Mouse (Mus musculus) kidney, postnatal 0 days (tissue): ENCODE results near the gene Morf4l1. TPM values are rescaled to one million over a fixed set of nuclear protein-coding genes. Genes with fewer than 3 reads are reported as not detected.
"Not testable (repeated sequence)": the region's sequence is repeated elsewhere in the genome, so short reads cannot be mapped to it uniquely, and the experiment has no call there.

Experiments
- ATAC-seq: fragments of 200-750 bp; cut with Nextera tagmentation; replicated peaks from 2 replicates; pipeline ENCODE4 v1.8.0; 2017; ENCODE audit warnings: low read depth, moderate number of reproducible peaks, moderate TSS enrichment, moderate library complexity; ENCODE audit not compliant: low FRiP score
- DNase-seq: peaks from one replicate; pipeline ENCODE4 v3.0.0-alpha.2; 2016; ENCODE audit warnings: low spot score
- H3K27ac ChIP-seq: fragments of 300-500 bp; sonication (generic); 2 replicates; pipeline ENCODE4 v1.5.1; 2014; ENCODE audit warnings: mild to moderate bottlenecking
- H3K27me3 ChIP-seq: fragments of 300-500 bp; sonication (generic); 2 replicates; pipeline ENCODE4 v1.6.1; 2014; ENCODE audit warnings: low read length, mixed read lengths; ENCODE audit not compliant: insufficient read depth
- H3K36me3 ChIP-seq: fragments of 300-500 bp; sonication (generic); 2 replicates; pipeline ENCODE4 v1.6.1; 2014; ENCODE audit warnings: low read length, mixed read lengths; ENCODE audit not compliant: insufficient read depth
- H3K4me1 ChIP-seq: fragments of 300-500 bp; sonication (generic); replicated peaks from 2 replicates; pipeline ENCODE4 v1.6.1; 2014; ENCODE audit warnings: antibody characterized with exemption, low read length, mixed read lengths; ENCODE audit not compliant: insufficient read depth
- H3K4me2 ChIP-seq: fragments of 300-500 bp; sonication (generic); 2 replicates; pipeline ENCODE4 v1.6.1; 2014; ENCODE audit warnings: mild to moderate bottlenecking, low read length, moderate library complexity, mixed read lengths
- H3K4me3 ChIP-seq: fragments of 300-500 bp; sonication (generic); replicated peaks from 2 replicates; pipeline ENCODE4 v1.5.1; 2014; ENCODE audit warnings: low read depth, low read length
- H3K9ac ChIP-seq: fragments of 300-500 bp; sonication (generic); 2 replicates; pipeline ENCODE4 v1.6.1; 2014; ENCODE audit warnings: low read depth, low read length
- H3K9me3 ChIP-seq: fragments of 300-500 bp; sonication (generic); replicated peaks from 2 replicates; pipeline ENCODE4 v1.6.1; 2016; ENCODE audit warnings: low read length, inconsistent platforms, mixed read lengths
- CTCF ChIP-seq: IDR thresholded peaks from 2 replicates; pipeline ENCODE4 v1.5.1; 2016; ENCODE audit warnings: antibody characterized with exemption, low read depth, mild to moderate bottlenecking, moderate library complexity
- WGBS: fragments of 180-500 bp; shearing (Covaris S2); extraction: QIAGEN DNeasy Blood & Tissue Kit; methylation state at CpG from one replicate; pipeline ENCODE4 v1.1.7; 2014; 5-methylcytosine and 5-hydroxymethylcytosine counted together
- polyA plus RNA-seq: library from polyadenylated mRNA; unstranded; fragments of >200 nt; fragmentation: Nextera tagmentation; extraction: Ambion mirVana; gene quantifications from 2 replicates; pipeline ENCODE4 v1.2.1, GENCODE M21; 2015

Gene Morf4l1
- polyA plus RNA-seq, 1 experiment from 2014 or later, result 412 TPM

DNA sequence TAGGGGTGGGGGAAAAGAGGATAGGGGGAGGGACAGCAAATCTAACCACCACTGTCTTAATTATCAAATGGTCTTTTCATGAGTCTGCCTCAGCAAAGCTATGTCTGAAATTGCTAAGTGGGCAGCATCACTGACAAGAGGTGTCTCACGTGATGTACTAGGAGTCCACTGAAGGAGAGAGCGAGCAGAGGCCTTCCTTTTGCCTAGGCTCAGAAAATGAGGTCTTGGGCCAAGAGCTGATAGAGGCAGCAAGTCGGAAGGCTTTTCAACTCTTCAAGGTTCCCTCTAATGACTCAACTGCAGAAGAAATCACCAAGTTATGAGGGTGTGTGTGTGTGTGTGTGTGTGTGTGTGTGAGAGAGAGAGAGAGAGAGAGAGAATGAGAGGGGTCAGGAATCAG, 30.4 kb downstream of the Morf4l1 start:
- H3K36me3 ChIP-seq, result no peaks in the 10 kb centered on the region; the same call in 1 of the 2 replicates
- H3K27me3 ChIP-seq, result no peaks in the 10 kb centered on the region
- H3K9ac ChIP-seq, result no peak overlapping the region
- no peak overlapping the region for H3K4me2 ChIP-seq
- no peak for TF ChIP-seq CTCF
- H3K4me3 ChIP-seq, result no peak overlapping the region
- H3K4me1 ChIP-seq, result no peaks in the 10 kb centered on the region
- ATAC-seq, result no peak
- 91% methylated on average over 3 of the region's 3 CpGs for WGBS
- H3K27ac ChIP-seq, result no peak overlapping the region
- H3K9me3 ChIP-seq, result no peaks in the 10 kb centered on the region
- no peak for DNase-seq

DNA sequence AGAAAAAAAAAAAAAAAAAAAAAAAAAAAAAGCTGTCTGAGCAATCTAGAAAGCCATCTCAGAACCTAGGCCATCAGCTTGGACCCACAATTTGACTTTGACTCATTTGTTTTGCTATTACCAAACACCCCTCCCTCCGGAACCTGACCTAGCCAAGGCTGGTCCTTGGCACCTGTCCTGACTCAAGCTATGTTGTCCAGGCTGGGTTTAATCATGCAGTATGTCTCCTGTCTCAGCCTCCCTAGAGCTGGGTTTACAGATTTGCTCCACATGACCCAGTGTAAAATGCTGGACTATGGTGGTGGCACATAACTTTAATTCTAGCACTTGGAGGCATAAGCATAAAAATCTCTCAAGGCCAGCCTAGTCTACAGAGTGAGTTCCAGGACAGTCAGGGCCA, 31.6 kb downstream of the Morf4l1 start:
- Histone ChIP-seq H3K27ac (no peak overlapping the region), H3K4me1 (no peaks in the 10 kb centered on the region), H3K9ac (no peak overlapping the region), H3K27me3 (no peaks in the 10 kb centered on the region), H3K9me3 (no peaks in the 10 kb centered on the region), H3K36me3 (no peaks in the 10 kb centered on the region), H3K4me2 (no peak overlapping the region), H3K4me3 (no peak overlapping the region)
- ATAC-seq, result no peak; the same call in 1 of the 2 replicates
- DNase-seq, result no peak
- 89% methylated on average over 1 of the region's 1 CpGs for WGBS
- TF ChIP-seq CTCF, result no peak

DNA sequence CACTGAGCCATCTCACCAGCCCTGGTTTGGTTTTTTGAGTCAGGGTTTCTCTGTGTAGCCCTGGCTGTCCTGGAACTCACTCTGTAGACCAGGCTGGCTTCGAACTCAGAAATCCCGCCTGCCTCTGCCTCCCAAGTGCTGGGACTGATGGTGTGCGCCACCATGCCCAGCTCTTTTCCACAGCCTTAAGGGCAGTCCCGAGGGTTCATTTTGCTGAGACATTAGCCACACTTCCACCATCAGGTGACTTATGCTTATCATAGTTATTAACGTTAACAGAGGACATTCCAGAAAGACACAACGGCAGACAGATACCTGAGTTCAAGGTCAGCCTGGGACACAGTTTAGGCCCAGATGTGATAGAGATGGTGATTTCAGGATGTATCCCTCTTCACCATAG, 32.6 kb downstream of the Morf4l1 start:
- DNase-seq, H3K27ac ChIP-seq, H3K36me3 ChIP-seq, H3K4me2 ChIP-seq, H3K9ac ChIP-seq, H3K27me3 ChIP-seq, H3K4me3 ChIP-seq, ATAC-seq, H3K4me1 ChIP-seq, H3K9me3 ChIP-seq: not testable (repeated sequence)
- WGBS, result 84% methylated on average over 6 of the region's 6 CpGs

DNA sequence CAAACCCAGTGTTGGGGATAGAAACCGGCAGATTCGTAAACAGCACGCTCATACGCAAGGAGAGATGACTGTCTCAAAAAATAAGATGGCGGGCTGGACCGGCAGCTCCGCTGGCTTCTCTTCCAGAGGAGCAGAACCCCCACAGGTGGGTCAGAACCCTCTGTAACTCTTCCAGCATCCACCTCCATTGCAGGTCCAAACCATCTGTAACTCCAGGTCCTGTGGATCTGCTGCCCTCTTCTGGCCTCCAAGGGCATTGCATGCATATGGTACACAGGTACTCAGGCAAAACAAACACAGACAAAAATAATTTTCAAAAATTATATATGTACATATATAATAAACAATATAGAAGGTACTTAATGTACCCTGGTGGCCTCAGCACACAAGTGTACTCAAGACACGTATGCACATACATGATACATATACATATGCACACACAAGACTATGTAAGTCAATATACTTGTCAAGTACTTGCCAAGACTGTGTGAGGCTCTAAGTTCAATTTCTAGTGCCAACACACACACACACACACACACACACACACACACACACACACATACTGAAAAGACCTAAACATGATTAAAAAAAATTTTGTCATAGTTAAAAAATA, 37.6 kb downstream of the Morf4l1 start:
- no peak overlapping the region for H3K9ac ChIP-seq
- DNase-seq (peak; percentile 66), ATAC-seq (peak; percentile 41; the same call in 1 of the 2 replicates)
- H3K4me3 ChIP-seq, result no peak overlapping the region
- H3K4me2 ChIP-seq, result no peak overlapping the region
- no peaks in the 10 kb centered on the region for H3K36me3 ChIP-seq
- no peaks in the 10 kb centered on the region for H3K27me3 ChIP-seq
- peak; percentile 91 for TF ChIP-seq CTCF
- WGBS, result 51% methylated on average over 8 of the region's 8 CpGs
- H3K9me3 ChIP-seq, result no peaks in the 10 kb centered on the region
- H3K4me1 ChIP-seq, result no peaks in the 10 kb centered on the region
- no peak overlapping the region for H3K27ac ChIP-seq

DNA sequence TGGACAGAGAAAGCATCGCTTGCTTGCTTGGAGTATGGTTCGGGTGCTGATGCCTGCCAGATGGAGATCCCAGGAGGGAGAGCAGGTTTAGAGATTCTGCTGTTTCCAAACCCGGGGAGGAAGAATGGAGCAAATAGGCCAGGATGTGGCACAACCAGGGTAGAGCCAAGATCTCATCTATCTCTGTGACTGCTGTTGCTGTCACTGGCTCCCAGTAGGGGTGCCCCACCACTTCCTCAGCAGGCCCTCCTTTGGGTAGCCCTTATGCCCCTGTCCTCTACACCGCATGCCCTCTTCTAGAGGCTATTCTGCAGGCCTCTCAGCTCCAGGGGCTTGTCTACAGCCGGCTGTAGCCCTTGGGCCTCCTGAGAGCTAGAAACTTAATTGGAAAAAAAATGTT, 38.4 kb downstream of the Morf4l1 start:
- ATAC-seq (no peak), DNase-seq (no peak)
- no peaks in the 10 kb centered on the region for H3K4me1 ChIP-seq
- H3K36me3 ChIP-seq, result no peaks in the 10 kb centered on the region
- H3K27ac ChIP-seq, result no peak overlapping the region
- no peaks in the 10 kb centered on the region for H3K9me3 ChIP-seq
- WGBS, result 88% methylated on average over 5 of the region's 5 CpGs
- TF ChIP-seq CTCF, result no peak
- H3K27me3 ChIP-seq, result no peaks in the 10 kb centered on the region
- no peak overlapping the region for H3K9ac ChIP-seq
- no peak overlapping the region for H3K4me2 ChIP-seq
- no peak overlapping the region for H3K4me3 ChIP-seq

DNA sequence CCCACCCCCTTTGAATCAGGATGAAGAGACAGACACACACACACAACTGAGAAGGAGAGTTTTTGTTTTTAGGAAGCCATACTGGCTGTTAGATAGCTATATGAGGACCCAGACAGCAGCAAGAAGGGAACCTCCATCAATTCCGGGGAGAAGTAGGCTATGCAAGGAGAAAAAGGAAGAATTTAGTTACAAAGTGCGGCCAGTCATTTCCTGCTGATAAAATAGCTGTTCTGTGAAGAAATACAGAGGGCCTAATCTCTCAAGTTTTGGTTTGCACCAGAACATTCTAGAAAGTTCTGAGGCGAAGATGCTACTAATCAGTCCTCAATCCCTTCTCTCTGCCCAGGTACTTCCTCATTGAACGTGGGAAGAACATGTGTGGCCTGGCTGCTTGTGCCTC, 39.2 kb downstream of the Morf4l1 start:
- H3K9me3 ChIP-seq, result no peaks in the 10 kb centered on the region
- no peaks in the 10 kb centered on the region for H3K27me3 ChIP-seq
- no peak for ATAC-seq
- no peak overlapping the region for H3K4me3 ChIP-seq
- no peak for DNase-seq
- no peak overlapping the region for H3K27ac ChIP-seq
- H3K9ac ChIP-seq, result no peak overlapping the region
- no peaks in the 10 kb centered on the region for H3K36me3 ChIP-seq
- 80% methylated on average over 4 of the region's 4 CpGs for WGBS
- H3K4me2 ChIP-seq, result no peak overlapping the region
- TF ChIP-seq CTCF, result no peak
- H3K4me1 ChIP-seq, result no peaks in the 10 kb centered on the region

DNA sequence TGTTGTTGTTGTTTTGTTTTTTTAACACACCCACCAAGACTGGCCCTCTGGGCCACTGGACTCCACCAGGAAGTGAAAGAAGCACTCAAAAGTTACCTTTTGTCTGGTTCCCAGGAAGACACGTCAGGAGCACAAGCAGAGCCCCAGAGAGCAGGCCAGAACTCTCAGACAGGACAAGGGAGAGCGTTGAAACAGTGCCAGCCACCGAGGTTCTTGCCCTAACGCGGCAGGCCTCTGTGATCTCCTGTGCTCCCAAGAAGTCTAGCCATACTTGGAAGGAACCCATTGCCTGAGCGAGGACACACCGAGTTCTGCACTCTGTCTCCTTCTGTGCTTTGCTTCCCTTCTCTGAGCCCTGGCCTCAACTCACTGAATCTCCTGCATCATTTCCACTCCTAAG, 44.4 kb downstream of the Morf4l1 start:
- H3K27me3 ChIP-seq, result no peaks in the 10 kb centered on the region
- H3K4me3 ChIP-seq, result no peak overlapping the region
- no peaks in the 10 kb centered on the region for H3K4me1 ChIP-seq
- H3K9me3 ChIP-seq, result no peaks in the 10 kb centered on the region
- no peak overlapping the region for H3K4me2 ChIP-seq
- no peaks in the 10 kb centered on the region for H3K36me3 ChIP-seq
- H3K9ac ChIP-seq, result no peak overlapping the region
- 66% methylated on average over 7 of the region's 7 CpGs for WGBS
- TF ChIP-seq CTCF, result no peak
- DNase-seq, result no peak
- no peak for ATAC-seq
- H3K27ac ChIP-seq, result peak overlapping the region; percentile 60; the same call in 1 of the 2 replicates
